Mouse (Mus musculus) left cerebral cortex, adult 9 months (tissue): ENCODE measurements around the gene Olfr457.
"Not testable (repeated sequence)": the region's sequence is repeated elsewhere in the genome, so short reads cannot be mapped to it uniquely, and the experiment has no call there.

Experiments used
- DNase-seq, 2 experiments: peaks; one replicate each; pipeline ENCODE4 v3.0.0; 2022; ENCODE audit warnings: low spot score in 2 of 2

Olfr457 gene

DNA sequence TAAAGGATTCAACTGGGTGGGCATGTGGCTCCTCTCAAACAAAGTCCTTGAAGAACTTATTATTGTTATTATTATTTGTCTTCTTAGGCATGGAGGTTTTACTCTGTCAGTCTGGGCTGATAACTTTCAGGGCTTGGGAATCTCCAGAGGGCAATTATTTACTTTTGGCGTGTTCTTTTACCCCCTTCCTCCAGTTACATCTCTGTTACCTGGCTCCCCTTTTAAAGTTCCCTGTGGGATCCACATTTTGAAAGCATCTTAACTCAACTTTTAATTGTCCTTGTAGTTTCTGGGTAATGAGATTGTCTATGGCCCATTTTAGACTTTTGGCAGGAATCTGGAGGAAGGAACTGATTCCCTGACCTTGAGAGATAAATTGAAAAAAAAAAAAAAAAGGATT, at the start of gene Olfr457:
Gene Olfr457, minus strand, starts transcription at position 101 of the 400 bp plus-strand sequence.
- DNase-seq: no peak

DNA sequence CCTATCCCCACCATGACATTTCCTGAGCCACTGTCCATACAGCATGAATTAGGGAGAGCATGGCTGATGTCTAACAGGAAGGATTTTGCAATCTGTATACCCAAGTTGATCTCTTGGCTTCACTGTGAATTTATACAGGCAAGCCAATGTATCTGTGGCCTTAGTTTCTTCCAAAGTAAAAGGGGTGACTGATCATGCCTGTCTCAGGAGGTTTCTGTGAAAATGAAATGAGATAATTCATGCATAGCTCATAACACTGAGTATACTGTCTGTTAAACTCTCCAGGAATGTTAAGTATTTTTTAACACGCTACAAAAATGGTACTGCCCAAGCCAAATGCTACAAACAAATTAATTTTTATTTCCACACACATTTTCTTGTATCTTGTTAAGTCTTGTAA, 37.3 kb upstream of the Olfr457 start:
- DNase-seq: no peak

DNA sequence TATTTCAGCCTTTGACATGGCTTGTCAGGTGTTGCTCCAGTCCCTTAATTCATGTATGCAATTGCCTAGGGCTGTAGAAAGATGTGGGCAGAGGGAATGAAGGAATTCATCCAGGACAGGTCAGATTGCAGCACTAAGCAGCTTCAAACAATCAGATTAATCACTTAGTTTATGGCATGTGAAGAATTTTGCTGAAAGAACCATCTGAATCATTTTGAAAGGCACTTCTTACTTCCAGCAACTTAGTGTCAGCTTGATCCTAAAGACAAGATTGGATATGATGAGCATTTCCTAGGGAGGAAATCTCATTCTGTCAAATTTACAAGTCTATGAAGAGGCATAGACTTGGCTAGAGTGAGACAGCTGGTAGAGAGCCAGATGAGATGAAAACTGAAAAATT, 33.2 kb upstream of the Olfr457 start:
- no peak for DNase-seq

DNA sequence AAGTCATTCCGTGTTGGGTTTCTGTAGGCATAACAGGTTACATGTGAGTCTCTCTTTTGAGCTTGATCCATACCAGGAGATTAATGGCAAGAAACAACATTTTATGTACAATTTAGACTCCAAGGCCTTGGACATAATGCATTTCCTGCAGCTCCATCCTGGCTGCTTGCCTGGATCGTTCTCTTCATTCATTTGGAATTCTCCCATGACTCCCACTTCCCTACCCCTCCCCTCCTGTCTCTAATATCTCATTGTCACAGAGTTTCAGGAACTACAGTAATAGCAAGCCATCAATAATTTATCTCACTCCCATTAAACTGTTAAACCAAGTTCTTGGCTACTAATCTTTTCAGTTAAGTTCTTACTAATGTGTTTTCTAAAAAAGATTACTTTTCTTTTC, 27.3 kb upstream of the Olfr457 start:
- no peak for DNase-seq

DNA sequence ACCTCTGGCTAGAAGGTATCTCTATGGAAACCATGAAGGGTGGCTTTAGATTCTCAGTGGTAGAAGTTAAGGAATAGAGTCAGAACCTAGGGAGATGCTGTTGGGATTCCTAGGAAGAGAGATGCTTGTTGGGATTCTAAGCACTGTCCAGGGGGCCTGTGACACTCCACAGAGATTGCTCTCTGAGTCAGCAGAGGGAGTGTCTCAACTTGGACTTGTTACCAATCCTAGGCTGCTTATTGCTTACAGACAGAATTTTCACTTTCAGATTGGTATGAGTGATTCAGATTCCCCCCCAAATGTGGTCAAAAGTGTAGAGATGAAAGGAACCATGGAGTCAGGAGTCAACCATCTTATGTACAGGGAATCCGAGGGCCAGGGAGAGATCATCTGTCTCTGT, 13.6 kb upstream of the Olfr457 start:
- no peak for DNase-seq

DNA sequence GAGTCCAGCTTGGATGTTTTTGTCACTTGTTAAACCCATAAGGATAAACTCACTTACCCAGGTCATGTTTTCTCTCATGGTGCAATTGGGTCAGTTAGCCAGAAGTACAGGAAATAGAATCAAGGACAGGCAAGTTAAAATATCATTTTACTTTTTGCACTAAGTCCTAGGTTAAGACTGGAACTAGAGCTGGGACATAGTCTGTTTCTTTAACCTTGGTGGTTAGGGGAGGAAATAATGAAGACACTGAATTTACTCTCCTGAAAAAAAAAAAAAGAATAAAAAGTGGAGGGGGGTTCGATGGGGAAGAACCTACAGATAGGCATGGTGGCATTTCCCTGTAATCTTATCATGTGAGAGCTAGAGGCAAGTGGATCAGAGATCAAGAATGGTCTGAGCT, 11.0 kb upstream of the Olfr457 start, which contains the start of gene Olfr456:
Gene Olfr456, minus strand, starts transcription at position 101 of the 400 bp plus-strand sequence.
- no peak for DNase-seq

DNA sequence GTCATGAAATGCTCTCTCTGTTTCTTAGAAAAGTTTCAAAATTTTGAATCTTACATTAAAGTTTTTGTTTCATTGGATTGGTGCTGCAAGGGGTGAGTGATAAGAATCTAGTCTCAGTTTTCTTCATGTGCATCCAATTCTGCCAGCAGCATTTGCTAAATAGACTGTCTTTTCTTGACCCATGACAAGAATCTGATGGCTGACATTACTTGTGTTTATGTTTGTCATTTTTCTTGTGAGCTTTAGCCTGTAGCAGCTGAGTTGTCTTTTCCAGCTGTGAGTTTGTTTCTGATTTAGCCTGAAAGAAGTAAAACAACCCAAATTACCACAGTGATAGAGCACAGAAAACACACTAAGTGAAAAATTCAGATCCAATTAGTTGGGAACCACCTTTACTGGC, 8.5 kb upstream of the Olfr457 start:
- DNase-seq: no peak

DNA sequence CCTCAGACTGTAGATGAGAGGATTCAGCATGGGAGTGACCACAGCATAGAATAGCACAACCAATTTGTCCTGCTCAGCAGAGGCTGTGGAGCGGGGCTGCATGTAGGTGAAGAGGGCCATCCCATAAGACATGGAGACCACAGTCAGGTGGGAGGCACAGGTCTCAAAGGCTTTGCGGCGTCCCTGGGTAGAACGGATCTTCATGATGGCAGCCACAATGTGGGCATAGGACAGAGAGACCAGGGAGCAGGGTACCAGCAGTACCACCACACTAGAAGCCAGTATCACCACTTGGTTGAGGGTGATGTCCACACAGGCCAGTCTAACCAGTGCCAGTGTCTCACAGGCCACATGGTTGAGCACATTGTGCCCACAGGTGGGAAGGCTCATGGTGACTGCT, 4.8 kb downstream of the Olfr457 start:
- DNase-seq: not testable (repeated sequence)

DNA sequence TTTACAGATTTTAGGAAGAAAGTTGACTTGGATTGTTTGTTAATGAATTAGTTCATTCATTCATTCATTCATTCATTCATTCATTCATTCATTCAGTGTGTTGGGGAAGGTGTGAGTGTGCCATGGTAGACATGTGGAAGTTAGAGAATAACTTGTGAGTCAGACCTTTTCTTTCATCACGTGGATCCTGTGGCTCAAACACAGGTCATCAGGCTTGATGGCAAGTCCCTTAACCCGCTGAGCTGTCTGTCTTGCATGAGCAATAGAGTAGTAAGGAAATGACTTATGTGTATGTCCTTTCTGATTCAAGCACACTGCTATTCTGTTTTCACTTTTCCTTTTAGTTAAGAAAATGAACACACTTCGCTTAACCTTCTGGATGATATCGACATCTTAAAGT, 5.6 kb downstream of the Olfr457 start:
- no peak for DNase-seq

DNA sequence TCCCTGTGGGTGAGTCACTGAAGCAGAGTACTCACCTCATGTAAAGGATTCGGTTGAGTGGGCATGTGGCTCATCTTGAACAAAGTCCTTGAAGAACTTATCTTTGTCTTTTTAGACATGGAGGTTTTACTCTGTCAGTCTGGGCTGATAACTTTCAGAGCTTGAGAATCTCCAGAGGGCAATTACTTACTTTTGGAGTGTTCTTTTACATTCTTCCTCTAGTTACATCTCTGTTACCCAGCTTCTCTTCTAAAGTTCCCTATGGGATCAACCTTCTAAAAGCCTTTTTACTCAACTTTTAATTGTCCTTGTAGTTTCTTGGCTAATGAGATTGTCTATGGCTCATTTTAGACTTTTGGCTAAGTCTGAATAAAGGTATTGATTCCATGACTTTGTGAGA, 11.0 kb downstream of the Olfr457 start, which contains the start of gene Olfr458:
Gene Olfr458, minus strand, starts transcription at position 101 of the 400 bp plus-strand sequence.
- no peak for DNase-seq

DNA sequence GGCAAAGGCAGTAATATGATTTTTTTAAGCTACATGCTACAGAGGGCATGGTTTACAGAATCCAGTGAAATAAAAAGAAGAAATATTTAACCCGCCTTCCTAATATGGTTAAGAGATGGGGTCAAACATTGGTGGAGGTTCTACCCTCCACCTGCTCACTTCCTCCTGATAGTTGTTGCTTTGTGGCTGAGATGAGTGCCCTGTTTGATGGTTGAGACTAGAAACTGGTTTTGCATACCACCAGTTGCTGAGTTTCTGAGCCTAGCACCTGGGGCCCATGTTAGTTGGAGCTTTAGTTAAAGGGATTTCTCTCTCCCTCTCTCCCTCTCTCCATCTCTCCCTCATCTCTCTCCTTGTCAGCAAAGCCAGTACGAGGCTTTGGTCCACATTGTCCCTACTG, 28.8 kb downstream of the Olfr457 start:
- no peak for DNase-seq

DNA sequence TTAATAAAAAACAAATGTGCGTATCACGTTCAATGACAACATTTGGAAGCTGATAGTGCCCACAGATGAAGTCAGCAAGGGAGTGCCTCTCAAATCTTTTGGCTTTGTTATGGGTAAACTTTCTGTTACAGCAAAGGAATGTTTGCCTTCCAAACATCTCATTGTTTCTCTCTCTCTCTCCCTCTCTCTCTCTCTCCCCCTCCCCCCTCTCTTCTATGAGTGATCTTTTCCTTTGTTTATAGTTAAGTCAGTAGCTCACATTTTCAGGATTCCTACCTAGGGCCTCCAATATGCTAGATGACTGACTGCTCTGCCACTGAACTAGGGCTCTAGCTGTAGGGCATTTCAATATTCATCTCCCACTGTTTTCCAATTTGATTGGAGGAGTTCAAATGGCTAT, 31.6 kb downstream of the Olfr457 start:
- no peak for DNase-seq

DNA sequence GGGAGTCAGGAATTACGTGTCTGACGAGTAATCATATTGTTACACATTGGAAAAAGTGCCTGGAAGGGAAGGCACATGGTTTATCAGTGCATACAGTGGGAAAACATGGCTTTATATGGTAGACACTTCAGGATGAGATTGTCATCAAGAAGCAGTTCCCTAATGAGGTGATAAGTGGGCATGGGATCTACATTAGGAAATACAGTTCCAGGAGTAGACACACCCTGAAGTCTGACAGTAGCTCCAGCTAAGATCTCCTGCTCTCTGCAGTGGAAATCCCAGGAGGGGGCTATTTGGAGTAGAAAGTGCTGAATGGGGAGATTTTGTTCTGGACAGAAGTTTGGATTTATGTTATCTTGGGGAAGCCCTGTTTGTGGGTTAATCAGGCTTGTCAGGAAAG, 34.7 kb downstream of the Olfr457 start:
- DNase-seq: no peak

DNA sequence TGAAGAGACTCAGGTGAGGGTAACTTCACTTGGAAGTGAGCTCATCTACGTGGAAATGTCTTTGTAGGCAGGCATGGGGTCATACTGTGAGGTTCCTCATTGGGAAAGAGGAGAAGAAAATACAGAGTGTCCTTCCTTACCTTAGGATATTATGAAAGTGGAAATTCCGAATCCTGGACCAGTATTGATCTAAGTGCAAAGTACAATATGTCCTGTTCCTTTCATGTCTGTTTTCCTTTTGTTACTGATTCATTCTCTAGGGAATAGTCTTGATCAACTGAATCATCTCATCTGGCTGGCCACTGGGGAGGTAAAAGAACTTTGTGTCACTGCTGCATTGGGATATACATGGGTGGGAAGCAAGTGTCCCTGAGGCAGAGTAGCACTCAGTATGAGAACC, 40.6 kb downstream of the Olfr457 start:
- DNase-seq: no peak

DNA sequence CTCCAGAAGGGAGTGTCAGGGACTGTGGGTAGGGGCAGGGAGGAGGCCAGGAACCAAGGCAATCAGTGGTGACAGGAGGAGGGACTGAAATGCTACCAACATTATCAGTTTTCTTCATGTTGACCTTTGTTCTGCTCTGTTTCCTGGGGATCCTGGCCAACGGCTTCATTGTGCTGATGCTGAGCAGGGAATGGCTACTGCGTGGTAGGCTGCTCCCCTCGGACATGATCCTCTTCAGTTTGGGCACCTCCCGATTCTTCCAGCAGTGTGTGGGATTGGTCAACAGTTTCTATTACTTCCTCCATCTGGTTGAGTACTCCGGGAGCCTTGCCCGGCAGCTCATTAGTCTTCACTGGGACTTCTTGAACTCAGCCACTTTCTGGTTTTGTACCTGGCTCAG, 41.7 kb downstream of the Olfr457 start, which contains the start of gene Tas2r126:
Gene Tas2r126, plus strand, starts transcription at position 90 of the 400 bp plus-strand sequence.
- DNase-seq: no peak

DNA sequence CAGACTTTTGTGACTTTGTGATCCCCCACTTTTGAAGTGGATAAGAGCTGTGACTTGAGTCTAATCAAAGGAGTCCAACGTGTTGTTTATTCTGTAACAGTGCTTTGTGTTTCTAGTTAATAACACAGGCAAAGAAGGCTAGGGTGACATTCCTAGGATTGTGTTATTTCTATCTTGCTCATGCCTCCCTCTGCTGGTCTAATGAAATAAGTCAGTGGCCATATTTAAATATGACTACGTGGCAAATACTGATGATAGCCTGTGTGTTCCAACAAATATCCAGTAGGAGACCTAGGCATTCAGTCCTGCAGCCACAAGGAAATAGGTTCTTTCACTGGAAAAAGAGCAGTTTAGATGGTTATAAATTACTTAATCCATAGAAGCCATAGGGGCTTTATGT, 42.6 kb downstream of the Olfr457 start:
- DNase-seq: no peak

DNA sequence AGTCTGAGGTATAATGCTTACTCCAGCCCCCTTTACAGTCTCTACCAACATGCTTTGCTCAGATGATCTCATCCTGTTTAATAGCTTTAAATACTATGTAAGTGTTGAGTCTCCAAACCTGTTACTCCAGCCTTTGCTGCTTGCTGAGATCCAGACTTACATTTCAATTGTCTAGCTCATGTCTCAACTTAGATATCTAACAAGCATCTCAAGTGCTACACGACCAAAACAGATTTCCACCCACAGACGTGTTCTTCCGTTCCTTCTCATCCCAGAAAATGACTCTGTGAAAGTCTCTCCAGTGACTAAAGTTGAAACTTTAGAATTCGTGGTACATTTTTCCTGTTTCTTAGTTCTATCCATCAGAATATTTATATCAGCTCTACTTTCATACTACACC, 49.8 kb downstream of the Olfr457 start:
- no peak for DNase-seq

DNA sequence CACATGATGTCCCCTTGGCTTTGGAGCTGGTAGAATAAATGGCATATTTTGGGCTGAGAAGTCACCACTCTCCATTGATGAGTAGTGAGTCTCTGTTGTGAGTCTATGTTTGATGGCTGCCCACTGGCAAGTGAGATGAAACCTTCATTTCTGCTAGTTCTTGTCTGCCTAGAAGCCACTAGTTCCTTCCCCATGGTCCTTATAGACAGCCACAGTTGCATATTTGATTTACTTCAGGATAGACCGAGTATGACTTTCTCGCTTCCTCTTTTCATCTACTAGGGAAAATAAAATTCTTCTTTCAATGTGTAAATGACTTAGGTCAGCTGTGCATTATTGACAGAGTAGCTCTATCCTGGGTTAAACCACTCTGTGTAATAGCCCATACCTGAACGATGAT, 51.7 kb downstream of the Olfr457 start:
- no peak for DNase-seq

DNA sequence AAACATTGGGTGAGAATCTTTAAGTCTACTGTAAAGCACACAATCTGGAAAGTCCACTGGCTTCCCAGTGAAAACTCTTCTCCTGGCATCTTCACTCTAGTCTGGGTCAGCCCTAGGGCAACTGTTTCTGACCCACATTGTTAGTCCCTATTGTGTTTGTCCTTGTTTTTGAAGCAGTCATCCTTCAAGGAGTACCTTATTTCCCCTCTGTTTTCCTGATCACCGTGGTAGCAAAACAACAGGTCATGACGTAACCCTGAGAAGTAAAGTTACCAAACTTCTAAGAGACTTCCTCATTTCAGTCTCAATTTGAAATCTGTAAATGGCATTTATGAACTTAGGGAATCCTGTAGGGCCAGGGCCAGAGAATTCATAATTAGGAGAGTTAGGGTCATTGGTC, 54.7 kb downstream of the Olfr457 start:
- DNase-seq: no peak

DNA sequence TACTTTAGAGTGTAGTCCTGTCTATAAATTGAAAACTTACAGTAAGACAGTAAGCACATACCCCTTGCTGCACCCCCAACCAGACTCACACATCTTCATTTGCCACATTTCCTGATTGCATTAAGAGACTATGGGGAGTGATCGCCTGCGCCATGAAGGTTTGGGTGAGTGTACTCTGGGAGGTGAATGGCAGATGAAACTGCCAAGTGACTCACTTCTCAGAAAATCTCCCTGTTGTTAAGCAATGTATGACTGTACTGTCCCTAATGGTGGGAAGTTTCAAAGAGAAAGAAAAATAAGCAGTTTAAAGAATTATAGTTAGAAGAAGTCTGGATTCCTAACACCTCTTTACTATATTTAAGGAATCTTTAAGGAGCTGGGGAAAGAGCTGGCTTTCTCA, 56.7 kb downstream of the Olfr457 start:
- no peak for DNase-seq
